Mouse (Mus musculus) telencephalon, adult 2 months (tissue): Measurements from ENCODE around the gene Mex3a.

ENCODE experiments used
- DNase-seq: peaks from one replicate; pipeline ENCODE4 v3.0.0-alpha.2; 2011; ENCODE audit warnings: low read depth, low spot score

Gene Mex3a

DNA sequence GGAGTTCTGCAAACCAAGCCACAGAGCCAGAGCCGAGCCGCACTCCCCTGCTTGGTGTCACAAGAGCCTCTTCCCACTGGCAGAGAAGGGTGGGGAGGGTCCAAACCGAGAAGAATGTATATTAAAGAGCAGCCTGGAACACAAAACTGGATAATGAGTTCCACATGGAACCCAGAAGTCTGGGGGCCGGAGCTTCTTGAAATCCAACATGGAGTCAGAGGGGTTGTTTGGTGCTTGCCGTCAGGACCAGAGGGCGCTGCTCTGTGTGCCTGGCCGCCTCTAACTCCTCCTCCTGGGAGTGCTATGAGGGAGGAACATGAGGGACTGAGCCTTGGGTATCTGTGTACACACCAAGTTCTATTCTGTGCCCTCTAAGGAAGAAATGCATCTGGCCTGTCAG, 26.4 kb upstream of the Mex3a start:
- no peak for DNase-seq

DNA sequence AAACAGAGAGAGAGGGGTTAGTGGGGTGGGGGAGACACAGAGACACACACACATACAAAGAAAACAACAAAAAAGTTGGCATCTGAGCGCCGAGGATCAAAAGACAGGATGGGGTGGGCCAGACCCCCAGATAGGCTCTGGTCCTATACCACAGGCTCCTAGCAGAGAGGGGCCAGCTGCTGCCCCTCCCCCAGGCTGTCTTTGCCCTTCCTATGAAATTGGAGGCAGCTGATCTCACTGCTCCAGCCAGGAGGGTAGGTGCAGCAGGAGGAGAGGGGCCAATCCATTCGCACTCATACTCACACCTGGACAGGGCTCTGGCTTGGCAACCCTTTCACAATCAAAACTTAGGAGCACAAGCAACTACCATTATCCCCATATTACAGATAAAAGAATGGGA, 22.9 kb upstream of the Mex3a start:
- DNase-seq: no peak

- peak; percentile 90 for DNase-seq
Measured at GRCm38 (mm10) chr3:88509692-88510420, 22.3 kb upstream of the Mex3a start, which contains the start of gene Lmna. Gene Lmna (minus strand): TSS chr3:88509956.

DNA sequence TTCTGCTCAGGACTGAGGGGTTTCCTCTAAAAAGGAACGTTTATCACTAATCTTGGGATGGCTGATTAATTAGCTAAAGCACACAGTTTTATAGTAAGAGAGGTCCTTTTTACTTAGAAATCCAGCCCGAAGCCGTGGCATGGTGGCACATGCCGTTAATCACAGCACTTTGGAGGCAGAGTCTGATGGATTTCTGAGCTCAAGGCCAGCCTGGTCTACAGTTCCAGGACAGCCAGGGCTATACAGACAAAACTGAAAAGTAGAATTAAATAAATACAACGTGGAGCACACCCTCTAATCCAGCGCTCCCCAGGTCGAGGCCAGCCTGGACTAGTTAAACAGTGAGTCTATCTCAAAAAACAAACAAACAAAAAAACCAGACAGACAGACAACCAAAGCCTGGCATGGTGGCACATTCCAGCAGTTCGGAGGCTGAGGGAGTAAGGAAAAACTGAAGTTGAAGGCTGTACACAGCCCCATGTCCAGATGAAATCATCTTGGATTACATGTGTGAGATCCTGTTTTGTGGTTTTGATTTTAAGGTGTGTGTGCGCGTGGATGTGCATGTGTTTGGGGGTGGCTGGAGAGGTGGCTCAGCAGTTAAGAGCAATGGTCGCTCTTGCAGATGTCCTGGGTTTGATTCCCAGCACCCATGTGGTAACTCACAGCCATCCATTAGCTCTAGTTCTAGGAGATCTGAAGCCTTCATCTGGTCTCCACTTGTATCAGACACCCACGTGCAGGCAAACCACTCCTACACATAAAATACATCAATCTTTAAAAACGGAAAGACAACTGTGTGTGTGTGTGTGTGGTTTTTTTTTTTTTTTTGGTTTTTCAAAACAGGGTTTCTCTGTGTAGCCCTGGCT, 21.5 kb upstream of the Mex3a start:
- DNase-seq: no peak

DNA sequence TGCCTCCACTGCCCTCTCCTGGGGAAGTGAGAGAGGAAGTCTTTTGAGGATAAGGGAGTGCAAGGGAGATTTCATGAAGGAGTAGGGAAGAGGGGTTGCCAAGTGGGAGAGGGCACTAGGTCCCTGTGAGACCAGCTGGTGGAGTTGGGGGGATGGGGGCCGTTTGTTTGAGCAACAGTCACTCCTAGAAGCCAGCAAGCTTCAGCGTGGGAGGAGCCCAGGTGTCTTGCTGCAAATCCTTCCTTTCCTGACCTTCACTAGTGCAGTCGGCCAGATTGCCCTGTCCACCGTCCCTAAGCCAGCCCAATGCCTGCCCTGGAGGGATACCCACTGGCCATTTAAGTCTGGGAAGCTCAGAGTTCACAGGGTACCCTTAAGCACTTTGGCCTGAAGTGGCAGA, 20.6 kb upstream of the Mex3a start:
- DNase-seq: no peak

GRCm38 (mm10) chr3:88512141-88512895, 19.9 kb upstream of the Mex3a start:
- no peak for DNase-seq

- no peak for DNase-seq
Measured at GRCm38 (mm10) chr3:88512896-88513545, 19.2 kb upstream of the Mex3a start.

DNA sequence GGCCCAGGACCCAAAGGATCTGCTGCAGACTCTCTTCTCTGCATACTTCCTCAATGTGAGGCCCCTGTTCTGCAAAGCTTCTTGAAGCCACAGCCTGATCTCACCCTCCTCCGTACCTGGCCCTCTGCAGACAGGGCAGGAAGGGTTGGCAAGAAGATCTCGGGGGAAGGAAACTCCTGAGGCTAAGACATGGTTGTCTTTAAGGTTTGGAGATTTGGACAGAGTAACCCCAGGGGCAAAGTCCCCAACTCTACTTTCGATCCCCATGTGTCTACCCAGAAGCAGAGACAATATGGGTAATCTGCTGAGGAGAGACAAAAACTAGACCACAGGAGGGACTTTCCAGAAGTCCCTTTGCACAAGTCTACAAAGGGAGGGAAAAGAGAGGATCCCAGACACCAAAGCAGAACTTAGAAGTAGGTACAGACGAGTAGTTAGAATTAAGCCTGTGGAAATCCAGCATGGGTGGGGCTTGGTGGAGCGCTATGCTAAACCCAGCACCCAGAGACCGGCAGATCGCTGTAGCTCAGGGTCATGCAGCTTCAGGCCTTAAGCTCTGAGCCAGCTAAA, 18.6 kb upstream of the Mex3a start:
- no peak for DNase-seq

DNA sequence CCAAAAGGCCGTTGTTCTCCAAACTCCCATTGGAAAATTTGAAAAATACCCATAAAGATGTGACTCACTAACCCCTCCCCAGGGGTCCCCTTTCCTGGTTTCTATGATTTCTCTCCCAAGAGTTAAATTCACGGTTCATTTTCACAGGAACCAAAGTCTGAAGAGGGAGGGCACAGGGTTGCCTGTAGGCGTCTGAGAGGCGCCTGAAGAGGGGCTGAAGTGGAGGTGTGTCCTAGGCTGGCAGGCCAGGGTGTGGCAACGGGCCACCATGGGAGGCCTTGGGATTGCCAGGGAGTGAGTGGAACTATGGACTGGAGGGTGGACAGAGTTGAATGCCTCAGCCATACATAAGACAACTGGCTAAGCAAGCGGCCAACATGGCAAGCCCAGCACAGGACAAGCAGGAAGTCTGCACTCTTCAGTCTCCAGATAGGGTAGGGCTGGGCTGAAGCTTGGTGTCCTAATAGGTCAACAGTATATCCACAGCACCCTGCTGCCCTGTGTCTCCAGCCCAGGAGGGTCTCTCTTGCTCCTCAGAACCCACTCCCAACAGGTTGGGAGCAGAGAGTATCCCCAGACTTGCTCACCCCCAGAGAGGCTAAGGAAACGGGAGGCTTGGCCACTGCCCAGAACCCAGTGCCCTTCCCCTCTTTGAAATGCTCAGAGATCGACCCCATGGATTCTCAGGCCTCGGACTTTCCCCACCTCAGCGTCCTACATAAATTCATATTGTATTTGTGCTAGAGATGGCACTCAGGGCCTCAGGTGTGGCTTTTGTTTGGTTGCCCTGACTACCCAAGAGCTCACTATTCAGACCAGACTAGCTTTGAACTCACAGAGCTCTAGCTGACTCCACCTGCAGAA, 17.7 kb upstream of the Mex3a start:
- no peak for DNase-seq

- no peak for DNase-seq
Measured at GRCm38 (mm10) chr3:88515095-88515386, 17.2 kb upstream of the Mex3a start.

GRCm38 (mm10) chr3:88516407-88516806, 15.8 kb upstream of the Mex3a start:
- no peak for DNase-seq

DNA sequence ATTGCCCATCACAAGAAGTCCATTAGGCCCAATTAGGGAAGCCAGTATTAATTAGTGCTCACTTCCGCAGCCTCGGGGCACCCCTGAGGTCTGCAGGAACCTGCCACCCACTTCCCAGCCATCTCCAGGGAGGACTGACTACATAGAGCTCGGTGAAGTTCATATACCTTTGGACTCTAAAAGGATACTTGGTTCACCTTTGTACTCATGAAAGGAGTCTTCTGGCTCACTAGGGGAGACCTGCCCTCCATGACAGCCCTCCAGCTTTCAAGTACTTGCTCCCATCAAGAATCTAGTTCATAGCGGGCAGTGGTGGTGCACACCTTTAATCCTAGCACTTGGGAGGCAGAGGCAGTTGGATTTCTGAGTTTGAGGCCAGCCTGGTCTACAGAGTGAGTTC, 13.8 kb upstream of the Mex3a start:
- DNase-seq: no peak

DNA sequence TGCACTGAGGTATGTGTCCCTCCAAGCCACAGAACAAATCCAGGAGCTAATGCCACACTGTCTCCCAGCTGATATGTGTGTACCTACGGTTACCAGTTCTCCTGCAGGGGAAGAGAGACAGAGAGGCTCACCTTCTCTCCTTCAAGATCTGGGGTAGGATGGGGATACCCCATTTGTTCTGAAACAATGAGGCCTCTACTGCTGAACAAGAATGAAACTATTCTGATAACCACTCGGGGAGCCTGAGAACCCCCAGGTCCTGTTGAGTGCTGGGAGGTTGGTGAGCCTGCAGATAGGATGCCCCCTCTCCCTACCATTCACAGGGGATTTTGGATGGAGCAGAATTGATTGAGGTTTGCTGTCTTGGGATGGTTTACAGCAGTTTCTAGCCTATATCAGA, 12.1 kb upstream of the Mex3a start:
- DNase-seq: no peak

DNA sequence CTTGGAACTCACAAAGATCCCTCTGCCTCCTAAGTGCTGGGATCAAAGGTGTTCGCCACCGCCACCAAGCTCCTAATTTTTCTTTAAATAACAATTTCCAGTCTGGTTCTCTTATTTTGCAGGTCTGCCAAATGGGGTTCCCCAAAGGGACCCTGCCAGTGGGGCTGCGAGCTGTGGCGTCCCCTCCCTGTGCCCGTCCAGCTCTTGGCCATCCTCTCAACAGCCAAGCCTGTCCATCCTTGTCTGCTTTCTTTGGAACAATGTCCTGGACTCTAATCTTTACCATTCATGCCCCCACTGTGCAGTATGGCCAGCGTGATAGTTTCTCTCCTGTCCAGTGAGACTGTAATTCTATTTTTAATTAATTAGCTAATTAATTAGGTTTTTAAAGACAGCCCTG, 11.0 kb upstream of the Mex3a start:
- no peak for DNase-seq

DNA sequence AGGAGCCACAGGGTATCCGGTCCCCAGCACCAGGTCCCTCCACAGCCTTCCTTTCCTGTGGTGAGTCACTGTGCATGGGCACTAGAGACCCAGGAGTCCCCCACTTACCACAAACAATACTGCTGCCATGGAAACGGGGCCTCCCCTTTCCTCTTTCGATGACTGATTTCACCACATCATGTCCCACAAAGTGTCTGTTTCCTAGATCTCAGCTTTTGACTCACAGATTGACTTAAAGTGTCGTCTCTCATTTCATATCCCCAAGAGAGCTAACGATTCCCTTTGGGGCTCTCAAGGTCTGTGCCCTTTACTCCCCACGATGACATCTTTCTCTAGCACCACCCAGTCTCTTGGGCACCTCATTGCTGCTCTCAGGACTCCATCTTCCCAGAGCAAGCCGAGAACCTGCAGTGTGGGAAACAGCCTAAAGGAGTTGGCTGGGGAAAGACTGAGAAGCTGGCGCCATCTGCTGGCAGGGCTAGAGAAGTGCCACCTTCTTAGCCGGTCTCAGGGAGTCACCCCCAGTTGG, 10.3 kb upstream of the Mex3a start:
- no peak for DNase-seq

DNA sequence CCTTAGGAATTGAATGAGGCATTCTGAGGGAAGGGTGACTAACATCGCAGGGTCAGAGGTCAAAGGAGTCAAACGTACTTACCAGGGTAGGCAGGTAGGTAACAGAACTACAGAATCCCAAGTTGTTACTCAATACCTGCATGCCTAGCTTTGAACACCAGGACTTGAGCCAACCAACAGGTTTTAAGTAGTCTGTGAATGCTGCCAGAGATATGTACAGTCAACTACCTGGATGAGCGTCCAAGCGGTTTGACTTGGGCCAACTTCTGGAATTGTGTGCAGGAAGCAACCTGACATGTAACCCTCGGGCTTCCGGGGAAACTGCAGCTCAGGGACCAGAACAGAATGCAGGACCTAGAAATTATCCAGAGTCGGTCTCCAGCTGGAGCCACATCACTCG, 9.2 kb upstream of the Mex3a start:
- DNase-seq: no peak

GRCm38 (mm10) chr3:88525021-88525420, 7.2 kb upstream of the Mex3a start:
- DNase-seq: no peak

DNA sequence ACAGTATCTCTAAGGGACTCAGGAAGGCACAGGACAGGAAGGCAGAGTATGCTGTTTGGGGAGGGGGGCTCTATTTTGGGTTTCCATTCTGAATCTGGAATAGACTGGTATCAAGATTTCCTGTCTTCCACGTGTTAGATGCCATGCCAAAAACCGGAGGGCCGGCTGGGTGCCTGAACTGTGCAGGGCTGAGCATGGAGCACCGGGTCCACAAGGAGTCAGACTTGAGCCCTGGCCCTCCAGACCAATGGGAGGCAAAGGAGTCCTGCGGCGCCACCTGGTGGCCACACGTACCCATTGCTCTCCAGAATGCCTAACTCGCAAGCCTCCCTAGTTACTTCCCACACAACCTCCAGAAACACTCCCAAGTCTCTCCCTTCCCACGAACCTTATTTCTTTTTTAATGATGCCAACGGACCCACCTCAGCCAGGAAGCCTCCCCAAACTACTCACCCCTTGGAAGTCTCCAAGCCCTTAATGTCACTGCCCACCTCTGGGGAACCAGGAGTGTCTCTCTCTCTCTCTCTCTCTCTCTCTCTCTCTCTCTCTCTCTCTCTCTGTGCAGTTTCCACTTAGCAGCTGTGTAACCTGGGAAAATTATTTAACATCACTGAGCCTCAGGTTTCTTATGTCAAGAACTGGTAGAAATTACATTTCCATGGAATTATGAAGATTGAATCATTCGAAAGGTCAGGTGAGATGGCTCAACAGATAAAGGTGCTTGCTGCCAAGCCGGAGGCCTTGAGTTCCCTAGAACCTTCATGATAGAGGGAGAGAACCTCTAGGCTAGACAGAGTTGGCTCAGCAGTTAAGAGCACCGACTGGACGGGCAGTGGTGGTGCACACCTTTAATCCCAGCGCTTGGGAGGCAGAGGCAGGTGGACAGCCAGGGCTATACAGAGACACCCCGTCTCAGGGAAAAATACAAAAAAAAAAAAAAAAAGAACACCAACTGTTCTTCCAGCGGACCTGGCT, 5.8 kb upstream of the Mex3a start:
- DNase-seq: peak; percentile 77

DNA sequence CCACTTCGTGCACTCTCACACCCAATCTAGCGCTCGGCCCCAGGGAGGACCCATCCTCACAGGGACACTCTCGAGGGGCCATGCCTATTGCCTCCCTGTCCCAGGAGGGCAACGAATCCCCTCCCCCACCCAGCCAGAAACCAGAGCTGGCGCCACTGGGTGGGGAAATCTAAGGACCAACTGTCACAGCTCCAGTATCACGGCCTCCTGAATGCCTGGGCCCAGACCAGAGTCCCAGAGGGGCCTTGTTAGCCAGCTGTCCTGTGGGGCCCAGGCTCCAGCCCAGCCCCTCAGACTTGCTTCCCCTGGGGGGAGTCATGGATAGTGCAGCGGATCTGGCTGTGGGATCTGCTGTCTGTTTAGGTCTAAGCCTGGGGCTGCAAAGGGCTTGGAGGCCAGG, 4.6 kb upstream of the Mex3a start:
- DNase-seq: no peak
